Mouse (Mus musculus) embryo, embryonic 11.5 days (tissue): ENCODE data around the gene Fam126a.
"Not testable (repeated sequence)": the region's sequence is repeated elsewhere in the genome, so short reads cannot be mapped to it uniquely, and the experiment has no call there.

Experiments
- DNase-seq: peaks from one replicate; pipeline ENCODE4 v3.0.0-alpha.2; 2012; ENCODE audit warnings: low read depth, low spot score

Fam126a gene

GRCm38 (mm10) chr5:23900190-23900589 lies 130.3 kb downstream of the Fam126a start:
- DNase-seq, result no peak

DNA sequence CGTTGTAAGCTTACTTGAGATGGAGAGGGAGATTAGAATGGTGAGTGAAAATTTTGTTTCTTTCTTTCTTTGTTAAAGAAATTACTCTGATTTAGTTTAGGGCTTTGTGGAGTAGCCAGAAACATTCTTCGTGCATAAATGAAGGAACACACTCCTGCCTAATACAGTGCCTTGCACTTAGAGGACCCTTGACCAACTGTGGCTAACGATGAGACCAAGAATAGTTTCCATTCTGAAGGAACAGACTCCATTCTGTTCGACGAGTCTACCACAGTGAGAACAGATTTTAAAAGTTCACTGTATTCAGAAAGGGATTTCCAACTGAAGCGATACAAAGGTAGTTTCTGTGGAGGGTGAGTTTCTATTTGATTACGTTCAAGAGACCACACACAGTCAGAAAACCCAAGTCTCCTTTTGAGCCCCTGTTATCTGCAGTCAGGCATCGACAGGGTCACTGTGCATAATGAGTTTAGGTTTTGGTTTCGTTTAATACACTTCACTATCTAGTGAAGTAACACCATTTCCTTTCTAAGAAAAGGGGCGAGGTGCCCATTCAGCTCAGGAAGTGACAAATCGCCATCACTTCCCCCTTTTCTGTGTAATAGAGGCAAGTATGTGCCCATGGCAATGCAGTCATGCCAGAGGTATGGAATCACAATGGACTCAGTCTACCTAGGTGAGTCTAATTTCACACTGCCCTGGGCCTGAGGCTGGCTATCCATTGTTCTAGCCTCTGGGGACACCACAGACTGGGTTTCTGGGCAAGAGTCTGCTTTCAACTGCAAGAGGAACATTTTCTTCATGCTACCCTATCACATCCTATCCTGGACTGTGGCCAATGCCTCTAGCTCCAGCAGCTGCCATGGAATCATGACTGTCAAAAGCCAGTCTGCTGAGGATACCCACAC lies 136.4 kb downstream of the Fam126a start:
- no peak for DNase-seq

GRCm38 (mm10) chr5:23893156-23893863 lies 137.2 kb downstream of the Fam126a start:
- DNase-seq, result no peak

DNA sequence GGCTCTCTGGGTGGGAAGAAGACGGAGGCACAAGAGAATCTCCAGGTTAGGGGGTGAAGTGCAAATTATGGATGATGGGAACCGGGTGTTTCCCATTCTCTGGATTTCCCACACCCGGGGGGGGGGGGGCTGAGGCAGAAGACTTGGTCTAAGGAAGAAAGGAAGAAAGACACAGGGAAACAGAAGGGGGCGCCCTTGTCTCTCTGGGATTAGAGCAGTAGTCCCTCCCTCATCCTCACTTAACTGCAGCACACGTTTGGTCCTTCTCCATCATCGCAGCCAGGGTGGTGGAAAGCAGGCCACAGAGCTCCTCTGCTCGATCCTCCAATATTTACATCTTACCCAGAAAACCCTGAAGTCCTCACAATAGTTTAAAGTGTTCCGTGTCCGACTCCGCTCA lies 139.8 kb downstream of the Fam126a start:
- DNase-seq, result peak; percentile 19

- DNase-seq, result no peak
Observed at GRCm38 (mm10) chr5:23889461-23889860, 141.0 kb downstream of the Fam126a start.

- no peak for DNase-seq
Observed at GRCm38 (mm10) chr5:23887111-23887510, 143.4 kb downstream of the Fam126a start.

- no peak for DNase-seq
Observed at GRCm38 (mm10) chr5:23874457-23874856, 156.0 kb downstream of the Fam126a start.

- no peak for DNase-seq
Observed at GRCm38 (mm10) chr5:23872586-23872985, 157.9 kb downstream of the Fam126a start.

GRCm38 (mm10) chr5:23871323-23871722 lies 159.2 kb downstream of the Fam126a start:
- DNase-seq, result not testable (repeated sequence)

- no peak for DNase-seq
Observed at GRCm38 (mm10) chr5:23865941-23866340, 164.5 kb downstream of the Fam126a start.
